Mouse (Mus musculus) ES-E14 (cell line): Measurements from ENCODE around the gene Prpf3. TPM values are rescaled to one million over a fixed set of nuclear protein-coding genes. Genes with fewer than 3 reads are reported as not detected.

Source experiments
- DNase-seq: peaks from one replicate; pipeline ENCODE4 v3.0.0-alpha.2; 2013; ENCODE audit warnings: low read depth, low spot score
- H3K27ac ChIP-seq: 2 replicates; pipeline ENCODE4 v1.5.1; 2012; ENCODE audit warnings: low read depth, mild to moderate bottlenecking, low read length, moderate library complexity, mixed read lengths; ENCODE audit not compliant: poor library complexity, insufficient read depth, severe bottlenecking
- H3K36me3 ChIP-seq: 2 replicates; pipeline ENCODE4 v1.6.1; 2012; ENCODE audit warnings: mild to moderate bottlenecking, low read length, moderate library complexity, mixed read lengths; ENCODE audit not compliant: control insufficient read depth, poor library complexity, insufficient read depth, severe bottlenecking
- H3K4me1 ChIP-seq, 2 experiments: fragments of 150-350 bp in 1 of 2; sonication (generic) in 1 of 2; 2 replicates each; pipeline ENCODE4 v1.6.1; 2012; ENCODE audit warnings: low read length in 2 of 2, mild to moderate bottlenecking in 1 of 2, mixed read lengths in 1 of 2; ENCODE audit not compliant: control insufficient read depth in 2 of 2, insufficient read depth in 2 of 2, poor library complexity in 1 of 2
- H3K4me3 ChIP-seq, 2 experiments: fragments of 150-350 bp in 1 of 2; sonication (generic) in 1 of 2; 2 replicates each; pipeline ENCODE4 v1.5.1; 2012; ENCODE audit warnings: low read length in 2 of 2, low read depth in 1 of 2, mild to moderate bottlenecking in 1 of 2, mixed read lengths in 1 of 2; ENCODE audit not compliant: insufficient read depth in 1 of 2, poor library complexity in 1 of 2, severe bottlenecking in 1 of 2
- H3K9ac ChIP-seq: 2 replicates; pipeline ENCODE4 v1.6.1; 2012; ENCODE audit warnings: low read depth, mild to moderate bottlenecking, low read length, mixed read lengths; ENCODE audit not compliant: poor library complexity, insufficient read depth, severe bottlenecking
- H3K9me3 ChIP-seq: fragments of 150-350 bp; sonication (generic); 2 replicates; pipeline ENCODE4 v1.6.1; 2012; ENCODE audit warnings: low read depth, mild to moderate bottlenecking, low read length; ENCODE audit not compliant: control insufficient read depth, insufficient read depth
- CHD2 ChIP-seq: IDR thresholded peaks from 2 replicates; pipeline ENCODE4 v1.6.1; 2014; ENCODE audit warnings: mild to moderate bottlenecking, low read depth, low read length, inconsistent platforms
- HCFC1 ChIP-seq: IDR thresholded peaks from 2 replicates; pipeline ENCODE4 v1.6.1; 2012; ENCODE audit warnings: low read length, inconsistent platforms, borderline replicate concordance; ENCODE audit not compliant: insufficient read depth
- MAFK ChIP-seq: IDR thresholded peaks from 2 replicates; pipeline ENCODE4 v1.6.1; 2014; ENCODE audit warnings: mild to moderate bottlenecking, low read depth, low read length, inconsistent platforms; ENCODE audit not compliant: insufficient read depth
- ZC3H11A ChIP-seq: IDR thresholded peaks from 2 replicates; pipeline ENCODE4 v1.6.1; 2012; ENCODE audit warnings: low read depth, mild to moderate bottlenecking, inconsistent platforms, low read length, borderline replicate concordance
- ZNF384 ChIP-seq: IDR thresholded peaks from 2 replicates; pipeline ENCODE4 v1.6.1; 2012; ENCODE audit warnings: low read depth, low read length, inconsistent platforms
- in situ Hi-C, 2 experiments: fragments of 600-800 bp; cut with MboI; formaldehyde crosslinking; loops; one replicate each; pipeline ENCODE4 v1.15.1; 2025; ENCODE audit warnings: low sequenced_read_pairs in 2 of 2, inconsistent platforms in 1 of 2; ENCODE audit not compliant: unreplicated experiment in 2 of 2
- total RNA-seq: library from RNA; depleted of rRNA; stranded (reverse); fragments of 300-350 nt; gene quantifications from 2 replicates; pipeline ENCODE4 v1.2.3, GENCODE M21; 2012; rRNA removed

The Prpf3 gene
- total RNA-seq, 1 experiment, result 48.6 TPM

DNA sequence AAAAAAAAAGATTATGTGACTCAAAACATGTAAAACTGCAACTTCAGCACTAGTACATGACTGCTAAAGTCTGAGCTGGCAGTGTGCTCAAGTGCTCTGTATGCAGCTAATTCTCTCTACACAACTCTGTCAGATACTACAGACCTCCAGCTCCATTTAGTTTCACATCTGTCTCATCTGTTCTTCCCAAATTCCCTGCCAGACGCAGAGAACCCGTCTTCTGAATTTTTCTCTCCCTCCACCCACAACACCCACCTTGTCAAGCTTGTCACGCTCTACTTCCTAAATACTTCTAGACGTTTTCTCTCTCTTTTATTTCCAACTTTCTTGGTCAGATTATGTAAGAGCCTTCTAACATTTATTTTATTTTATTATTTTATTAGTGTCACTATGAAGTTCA is 56.9 kb downstream of the Prpf3 start:
- no peak overlapping the region for H3K27ac ChIP-seq

DNA sequence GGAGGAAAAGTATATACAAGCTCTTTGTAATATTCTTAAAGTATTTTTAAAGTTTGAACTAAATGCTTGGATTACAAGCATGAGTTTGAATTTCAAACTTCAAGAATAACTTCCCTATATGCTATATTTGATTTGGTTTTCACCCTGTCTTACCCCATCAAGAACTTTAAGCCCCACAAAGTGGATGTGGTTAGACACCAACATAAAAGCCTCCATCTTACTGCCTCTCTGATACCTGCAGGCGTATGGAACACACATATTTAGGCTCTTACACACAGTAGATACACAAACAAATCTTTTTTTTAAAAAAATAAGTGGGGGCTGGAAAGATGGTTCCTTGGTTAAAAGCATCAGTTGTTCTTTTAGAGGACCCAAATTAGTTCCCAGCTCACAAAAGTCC is 61.4 kb downstream of the Prpf3 start:
- DNase-seq, result no peak
- no peak overlapping the region for H3K4me3 ChIP-seq
- no peaks in the 10 kb centered on the region for H3K9me3 ChIP-seq
- in situ Hi-C loops, result no loop called here
- TF ChIP-seq ZNF384, result no peak
- no peak for TF ChIP-seq ZC3H11A
- TF ChIP-seq MAFK, result no peak
- no peak for TF ChIP-seq HCFC1
- no peak for TF ChIP-seq CHD2
- H3K9ac ChIP-seq, result no peak overlapping the region
- H3K4me1 ChIP-seq, result no peaks in the 10 kb centered on the region
- no peak overlapping the region for H3K27ac ChIP-seq
- no peaks in the 10 kb centered on the region; the same call in none of the 2 replicates for H3K36me3 ChIP-seq

More for the DNA sequence above, 56.9 kb downstream of the Prpf3 start:
- no peak for TF ChIP-seq ZNF384
- no peak for TF ChIP-seq HCFC1
- TF ChIP-seq MAFK, result no peak
- no peak for TF ChIP-seq ZC3H11A
- no peak for TF ChIP-seq CHD2
- in situ Hi-C loops, result no loop called here
- no peaks in the 10 kb centered on the region; the same call in none of the 2 replicates for H3K36me3 ChIP-seq
- DNase-seq, result no peak
- no peaks in the 10 kb centered on the region for H3K9me3 ChIP-seq
- H3K4me1 ChIP-seq, result 0 out of 4 replicates have a peak, but pooled peaks cover 0 to 3% of the 10 kb centered on the region in 2 experiments
- no peak overlapping the region for H3K9ac ChIP-seq
- H3K4me3 ChIP-seq, result no peak overlapping the region

DNA sequence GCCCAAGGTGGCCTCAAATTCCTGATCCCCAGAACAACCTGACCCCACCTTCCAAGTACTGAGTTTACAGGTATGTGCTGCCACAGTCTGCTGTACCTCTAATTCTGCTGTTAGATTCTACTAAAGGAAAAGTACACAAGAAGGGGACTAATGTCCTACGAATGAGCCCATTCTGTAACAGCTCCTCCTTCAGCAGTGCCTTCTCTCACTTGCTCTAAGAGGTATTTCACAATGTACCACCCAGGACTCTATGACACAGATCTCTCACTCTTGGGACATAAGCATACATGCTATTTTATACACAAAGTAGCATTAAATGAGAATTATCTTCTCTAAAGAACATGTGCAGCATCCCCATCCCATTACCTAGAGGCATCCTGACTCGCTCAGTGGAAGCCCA is 62.0 kb downstream of the Prpf3 start:
- TF ChIP-seq HCFC1 (no peak), MAFK (no peak), CHD2 (no peak), ZNF384 (no peak), ZC3H11A (no peak)
- Histone ChIP-seq H3K36me3 (no peaks in the 10 kb centered on the region; the same call in none of the 2 replicates), H3K9ac (no peak overlapping the region), H3K27ac (no peak overlapping the region), H3K4me1 (no peaks in the 10 kb centered on the region), H3K4me3 (no peak overlapping the region), H3K9me3 (no peaks in the 10 kb centered on the region)
- DNase-seq, result no peak
- in situ Hi-C loops, result no loop called here

DNA sequence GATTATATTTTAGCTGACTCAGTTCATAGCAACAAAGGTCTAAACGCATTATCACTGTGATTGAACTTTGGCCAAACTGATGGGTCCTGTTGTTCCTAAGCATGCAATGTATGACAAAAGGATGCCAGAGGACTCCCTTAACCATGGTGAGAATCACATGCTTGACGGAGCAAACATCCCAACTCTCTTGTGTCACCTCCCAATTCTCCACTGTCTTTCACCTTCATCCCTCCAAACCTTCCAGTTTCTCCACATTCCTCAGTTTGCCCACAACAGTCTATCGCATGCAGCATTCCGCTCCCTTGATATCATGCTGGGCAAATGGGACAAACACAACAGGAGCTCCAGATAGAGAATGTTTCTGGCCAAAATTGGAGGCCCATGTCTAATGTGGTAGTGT is 70.2 kb downstream of the Prpf3 start:
- DNase-seq, result no peak
- Histone ChIP-seq H3K36me3 (peaks cover 12% of the 10 kb centered on the region), H3K4me1 (no peaks in the 10 kb centered on the region), H3K27ac (no peak overlapping the region), H3K9me3 (no peaks in the 10 kb centered on the region), H3K9ac (no peak overlapping the region), H3K4me3 (no peak overlapping the region)
- TF ChIP-seq CHD2 (no peak), ZNF384 (no peak), ZC3H11A (no peak), MAFK (peak; percentile 67), HCFC1 (no peak)
- in situ Hi-C loops, result no loop called here

Other genes starting within 250 kb of the Prpf3 start
- 54.1 and 56.8 TPM in 2 replicates for gene Ensa, start 230.9 kb downstream of the Prpf3 start, total RNA-seq
- 207 and 253 TPM in 2 replicates for gene Mcl1, start 197.1 kb downstream of the Prpf3 start, total RNA-seq
- gene Adamtsl4, start 168.0 kb downstream of the Prpf3 start, total RNA-seq, result 1.9 and 5.0 TPM in 2 replicates
- gene Ecm1, start 116.3 kb downstream of the Prpf3 start, total RNA-seq, result 4.1 and 13.4 TPM in 2 replicates
- gene Tars2, start 95.7 kb downstream of the Prpf3 start, total RNA-seq, result 85.9 and 132 TPM in 2 replicates
- 14.9 and 16.2 TPM in 2 replicates for gene Rprd2, start 37.0 kb downstream of the Prpf3 start, total RNA-seq
- gene Mrps21, start 15.6 kb upstream of the Prpf3 start, total RNA-seq, result 198 and 224 TPM in 2 replicates
- gene Ciart, start 26.4 kb upstream of the Prpf3 start, total RNA-seq, result 8.6 and 14.1 TPM in 2 replicates
- gene BC028528, start 36.1 kb upstream of the Prpf3 start, total RNA-seq, result 6.4 and 9.5 TPM in 2 replicates
- 70.9 and 85.9 TPM in 2 replicates for gene Aph1a, start 38.1 kb upstream of the Prpf3 start, total RNA-seq
- 2.5 and 4.0 TPM in 2 replicates for gene Car14, start 48.8 kb upstream of the Prpf3 start, total RNA-seq
- gene Anp32e, start 73.4 kb upstream of the Prpf3 start, total RNA-seq, result 40.9 and 50.8 TPM in 2 replicates
- 12.0 and 19.6 TPM in 2 replicates for gene Plekho1, start 140.1 kb upstream of the Prpf3 start, total RNA-seq
- 9.9 and 11.9 TPM in 2 replicates for gene Vps45, start 202.6 kb upstream of the Prpf3 start, total RNA-seq
- 17.6 and 23.2 TPM in 2 replicates for gene Otud7b, start 248.6 kb upstream of the Prpf3 start, total RNA-seq